Mouse (Mus musculus) intestine, postnatal 0 days (tissue): ENCODE measurements around the gene Cfap46. TPM values are rescaled to one million over a fixed set of nuclear protein-coding genes. Genes with fewer than 3 reads are reported as not detected.

Experiments
- ATAC-seq: fragments of 200-750 bp; cut with Nextera tagmentation; 2 replicates; pipeline ENCODE4 v1.8.0; 2017; ENCODE audit warnings: mild to moderate bottlenecking, moderate TSS enrichment, moderate library complexity
- H3K27ac ChIP-seq: fragments of 300-500 bp; sonication (generic); 2 replicates; pipeline ENCODE4 v1.5.1; 2014; ENCODE audit warnings: mild to moderate bottlenecking, low read depth, low read length, moderate library complexity
- H3K27me3 ChIP-seq: fragments of 300-500 bp; sonication (generic); replicated peaks from 2 replicates; pipeline ENCODE4 v1.6.1; 2014; ENCODE audit warnings: low read length, mixed read lengths; ENCODE audit not compliant: control insufficient read depth, insufficient read depth
- H3K36me3 ChIP-seq: fragments of 300-500 bp; sonication (generic); 2 replicates; pipeline ENCODE4 v1.6.1; 2014; ENCODE audit warnings: mild to moderate bottlenecking, moderate library complexity; ENCODE audit not compliant: control insufficient read depth, insufficient read depth
- H3K4me1 ChIP-seq: fragments of 300-500 bp; sonication (generic); replicated peaks from 2 replicates; pipeline ENCODE4 v1.6.1; 2014; ENCODE audit warnings: antibody characterized with exemption, low read length, mixed read lengths; ENCODE audit not compliant: control insufficient read depth, insufficient read depth
- H3K4me2 ChIP-seq: fragments of 300-500 bp; sonication (generic); replicated peaks from 2 replicates; pipeline ENCODE4 v1.6.1; 2014; ENCODE audit warnings: low read depth, mild to moderate bottlenecking, moderate library complexity
- H3K4me3 ChIP-seq: fragments of 300-500 bp; sonication (generic); 2 replicates; pipeline ENCODE4 v1.5.1; 2014; ENCODE audit warnings: low read depth, low read length
- H3K9ac ChIP-seq: fragments of 300-500 bp; sonication (generic); 2 replicates; pipeline ENCODE4 v1.6.1; 2014; ENCODE audit warnings: mild to moderate bottlenecking, low read depth, low read length
- H3K9me3 ChIP-seq: fragments of 300-500 bp; sonication (generic); 2 replicates; pipeline ENCODE4 v1.6.1; 2016; ENCODE audit warnings: mixed run types; ENCODE audit not compliant: control insufficient read depth
- CTCF ChIP-seq: sonication (generic); IDR thresholded peaks from 2 replicates; pipeline ENCODE4 v1.5.1; 2016; ENCODE audit warnings: low read depth, mild to moderate bottlenecking, control low read depth, antibody characterized with exemption, moderate library complexity
- WGBS: fragments of 180-500 bp; shearing (Covaris S2); extraction: QIAGEN DNeasy Blood & Tissue Kit; methylation state at CpG from one replicate; pipeline ENCODE4 v1.1.7; 2014; 5-methylcytosine and 5-hydroxymethylcytosine counted together
- polyA plus RNA-seq: library from polyadenylated mRNA; unstranded; fragments of >200 nt; fragmentation: Nextera tagmentation; extraction: Ambion mirVana; gene quantifications from 2 replicates; pipeline ENCODE4 v1.2.1, GENCODE M21; 2015

Gene Cfap46
- polyA plus RNA-seq, 1 experiment from 2014 or later, result not detected

GRCm38 (mm10) chr7:139703146-139703825, 19.7 kb upstream of the Cfap46 start:
- 28% methylated on average over 6 of the region's 6 CpGs for WGBS
- no peak overlapping the region for H3K4me3 ChIP-seq
- H3K9ac ChIP-seq, result no peak overlapping the region
- no peaks in the 10 kb centered on the region for H3K27me3 ChIP-seq
- peak overlapping the region; percentile 32; the same call in 1 of the 2 replicates for H3K4me2 ChIP-seq
- H3K27ac ChIP-seq, result no peak overlapping the region
- H3K9me3 ChIP-seq, result no peaks in the 10 kb centered on the region
- H3K4me1 ChIP-seq, result no peaks in the 10 kb centered on the region
- peak; percentile 38; the same call in 1 of the 2 replicates for ATAC-seq
- H3K36me3 ChIP-seq, result no peaks in the 10 kb centered on the region
- peak; percentile 91 for TF ChIP-seq CTCF

- no peak for TF ChIP-seq CTCF
- Histone ChIP-seq H3K4me1 (no peaks in the 10 kb centered on the region), H3K4me2 (no peak overlapping the region), H3K9me3 (no peaks in the 10 kb centered on the region), H3K27me3 (no peaks in the 10 kb centered on the region), H3K4me3 (no peak overlapping the region), H3K36me3 (no peaks in the 10 kb centered on the region), H3K9ac (no peak overlapping the region), H3K27ac (no peak overlapping the region)
- WGBS, result 49% methylated on average over 6 of the region's 6 CpGs
- no peak for ATAC-seq
Measured at GRCm38 (mm10) chr7:139701651-139702301, 18.2 kb upstream of the Cfap46 start.

GRCm38 (mm10) chr7:139692641-139693294, 9.2 kb upstream of the Cfap46 start:
- no peak for TF ChIP-seq CTCF
- H3K4me1 ChIP-seq, result no peaks in the 10 kb centered on the region
- no peaks in the 10 kb centered on the region for H3K36me3 ChIP-seq
- no peak overlapping the region for H3K9ac ChIP-seq
- no peaks in the 10 kb centered on the region for H3K9me3 ChIP-seq
- WGBS, result 94% methylated on average over 4 of the region's 4 CpGs
- H3K4me2 ChIP-seq, result no peak overlapping the region
- H3K27me3 ChIP-seq, result no peaks in the 10 kb centered on the region
- no peak overlapping the region for H3K27ac ChIP-seq
- H3K4me3 ChIP-seq, result no peak overlapping the region
- no peak for ATAC-seq

- H3K9ac ChIP-seq, result no peak overlapping the region
- H3K27me3 ChIP-seq, result no peaks in the 10 kb centered on the region
- ATAC-seq, result no peak
- H3K4me2 ChIP-seq, result no peak overlapping the region
- no peak overlapping the region for H3K4me3 ChIP-seq
- H3K36me3 ChIP-seq, result no peaks in the 10 kb centered on the region
- H3K27ac ChIP-seq, result no peak overlapping the region
- 83% methylated on average over 11 of the region's 11 CpGs for WGBS
- H3K4me1 ChIP-seq, result no peaks in the 10 kb centered on the region
- no peaks in the 10 kb centered on the region for H3K9me3 ChIP-seq
- TF ChIP-seq CTCF, result no peak
Measured at GRCm38 (mm10) chr7:139692211-139692610, 8.6 kb upstream of the Cfap46 start.

- no peak overlapping the region for H3K9ac ChIP-seq
- ATAC-seq, result no peak
- no peak overlapping the region for H3K4me2 ChIP-seq
- H3K4me3 ChIP-seq, result no peak overlapping the region
- no peaks in the 10 kb centered on the region for H3K9me3 ChIP-seq
- H3K27me3 ChIP-seq, result no peaks in the 10 kb centered on the region
- H3K4me1 ChIP-seq, result peaks cover 4% of the 10 kb centered on the region; the same call in 1 of the 2 replicates
- H3K36me3 ChIP-seq, result no peaks in the 10 kb centered on the region
- no peak overlapping the region for H3K27ac ChIP-seq
- no peak for TF ChIP-seq CTCF
Measured at GRCm38 (mm10) chr7:139685336-139685735, 1.7 kb upstream of the Cfap46 start.

GRCm38 (mm10) chr7:139684553-139684929, 924 bp upstream of the Cfap46 start:
- peak; percentile 90 for TF ChIP-seq CTCF
- 0 out of 2 replicates have a peak, but pooled peaks cover 3% of the 10 kb centered on the region for H3K27me3 ChIP-seq
- ATAC-seq, result peak; percentile 77
- H3K4me3 ChIP-seq, result peak overlapping the region; percentile 47
- WGBS, result under 1% methylated on average over 14 of the region's 14 CpGs
- no peaks in the 10 kb centered on the region for H3K36me3 ChIP-seq
- H3K9ac ChIP-seq, result no peak overlapping the region
- H3K4me2 ChIP-seq, result peak overlapping the region; percentile 82
- H3K27ac ChIP-seq, result no peak overlapping the region
- no peaks in the 10 kb centered on the region for H3K9me3 ChIP-seq
- peaks cover 4% of the 10 kb centered on the region; the same call in 1 of the 2 replicates for H3K4me1 ChIP-seq
